In genomic region chr5:122176398-122176797, GRCm38 (mm10) we compare ENCODE assay signal across 8 mouse cellular contexts. TPM values are rescaled to one million over a fixed set of nuclear protein-coding genes. Genes with fewer than 3 reads are reported as not detected.
DNase-seq lines count a peak whose midpoint lies in the region; ATAC-seq and TF ChIP-seq lines count a peak whose summit lies in the region.

No protein-coding gene starts in this region.

- no peak overlapping the region for H3K4me2 ChIP-seq in embryonic facial prominence, embryonic 11.5 days (ENCODE audit: low read depth, low read length)
- no peak overlapping the region for H3K4me2 ChIP-seq in lung, embryonic 15.5 days

- H3K4me1 ChIP-seq in embryonic facial prominence, embryonic 11.5 days (ENCODE audit: control insufficient read depth, insufficient read depth, low read length), result no peaks in the 10 kb centered on the region
- no peaks in the 10 kb centered on the region for H3K4me1 ChIP-seq in lung, embryonic 15.5 days
- peaks cover 10% of the 10 kb centered on the region; the same call in 1 of the 2 replicates for H3K4me1 ChIP-seq in spleen, adult 2 months (ENCODE audit: control insufficient read depth, insufficient read depth, insufficient read length)

- H3K9me3 ChIP-seq in embryonic facial prominence, embryonic 11.5 days (replicated peaks; ENCODE audit: control insufficient read depth, low read length), result no peaks in the 10 kb centered on the region
- no peaks in the 10 kb centered on the region for H3K9me3 ChIP-seq in lung, embryonic 15.5 days

- no peak overlapping the region for H3K9ac ChIP-seq in embryonic facial prominence, embryonic 11.5 days (replicated peaks; ENCODE audit: low read length)
- no peak overlapping the region for H3K9ac ChIP-seq in lung, embryonic 15.5 days

- peak; percentile 75; the same call in 1 of the 2 replicates for TF ChIP-seq CTCF in spleen, adult 2 months (IDR thresholded peaks at IDR 0.05; ENCODE audit: extremely low read depth, insufficient read depth, insufficient read length, insufficient replicate concordance)

- TF ChIP-seq POLR2A in spleen, adult 2 months (IDR thresholded peaks at IDR 0.05; ENCODE audit: low read depth, low read length), result no peak

- DNase-seq in ovary, postnatal 14 days (ENCODE audit: low spot score), result peak; percentile 45
- DNase-seq in ovary, postnatal 10 days (ENCODE audit: low spot score), result no peak
- peak; percentile 55 for DNase-seq in adipocyte (ENCODE audit: low spot score)
- DNase-seq in embryonic facial prominence, embryonic 11.5 days (ENCODE audit: low spot score), result peak; percentile 71
- peak; percentile 50 to 60 for DNase-seq in spleen, adult 2 months (ENCODE audit: low read depth in 1 of 2, low spot score in 2 of 2)
- no peak for DNase-seq in urinary bladder, postnatal 25 days (ENCODE audit: low spot score)

- no peak overlapping the region for H3K27ac ChIP-seq in embryonic facial prominence, embryonic 11.5 days (replicated peaks; ENCODE audit: low read depth, low read length)
- no peak overlapping the region for H3K27ac ChIP-seq in lung, embryonic 15.5 days
- H3K27ac ChIP-seq in spleen, adult 2 months (ENCODE audit: insufficient read depth, low read length), result no peak overlapping the region

- H3K4me3 ChIP-seq in embryonic facial prominence, embryonic 11.5 days (ENCODE audit: low read depth, low read length), result no peak overlapping the region
- H3K4me3 ChIP-seq in lung, embryonic 15.5 days, result no peak overlapping the region
- no peak overlapping the region for H3K4me3 ChIP-seq in spleen, adult 2 months (ENCODE audit: extremely low read depth, insufficient read depth, insufficient read length)

- 35% methylated on average over 1 of the region's 1 CpGs for WGBS in embryonic facial prominence, embryonic 11.5 days
- 28% methylated on average over 1 of the region's 1 CpGs for WGBS in lung, embryonic 15.5 days
- 69% methylated on average over 1 of the region's 1 CpGs for WGBS in spleen, adult 2 months

- H3K36me3 ChIP-seq in embryonic facial prominence, embryonic 11.5 days (replicated peaks; ENCODE audit: control insufficient read depth, insufficient read depth, low read depth, low read length), result peaks cover 13% of the 10 kb centered on the region
- peaks cover 41% of the 10 kb centered on the region for H3K36me3 ChIP-seq in lung, embryonic 15.5 days
- peaks cover 28% of the 10 kb centered on the region for H3K36me3 ChIP-seq in spleen, adult 2 months (ENCODE audit: control insufficient read depth, insufficient read depth, low read length)

- H3K27me3 ChIP-seq in embryonic facial prominence, embryonic 11.5 days (ENCODE audit: control insufficient read depth, insufficient read depth, low read length), result no peaks in the 10 kb centered on the region
- H3K27me3 ChIP-seq in lung, embryonic 15.5 days, result no peaks in the 10 kb centered on the region
- H3K27me3 ChIP-seq in spleen, adult 2 months (ENCODE audit: control insufficient read depth, insufficient read depth, low read length), result no peaks in the 10 kb centered on the region

- no peak for ATAC-seq in embryonic facial prominence, embryonic 11.5 days (replicated peaks; ENCODE audit: insufficient number of reproducible peaks, low FRiP score, low TSS enrichment, low read depth)
- ATAC-seq in inflammation-experienced regulatory T-cells, adult 6 months, result peak; percentile 69
- 0 out of 2 replicates have a peak, but pooled peaks have one; percentile 40 for ATAC-seq in lung, embryonic 15.5 days (ENCODE audit: borderline replicate concordance, extremely low read depth, low FRiP score, low TSS enrichment)

RNA-seq across cellular contexts. Expression of gene Ppp1cc, which starts 18.3 kb away (rescaled TPM):
- polyA plus RNA-seq in embryonic facial prominence, embryonic 11.5 days (2014; fragmentation: Nextera tagmentation; extraction: Ambion mirVana), result 307 and 311 TPM in 2 replicates
- 10 to 100 TPM; 57.8 to 90.1 (median 81.4) TPM for polyA plus RNA-seq in inflammation-experienced regulatory T-cells, adult 6 months (2017; shearing (Covaris generic))
- 263 and 264 TPM in 2 replicates for polyA plus RNA-seq in lung, embryonic 15.5 days (2015; fragmentation: Nextera tagmentation; extraction: Ambion mirVana)
- polyA plus RNA-seq in spleen, adult 2 months (2012; rRNA removed), result 73.9 and 90.0 TPM in 2 replicates

RNA-seq across cellular contexts. Expression of gene Hvcn1, which starts 30.2 kb away (rescaled TPM):
- 10.6 and 10.8 TPM in 2 replicates for polyA plus RNA-seq in embryonic facial prominence, embryonic 11.5 days (2014; fragmentation: Nextera tagmentation; extraction: Ambion mirVana)
- 10 to 100 TPM; 31.9 to 54.2 (median 48.9) TPM for polyA plus RNA-seq in inflammation-experienced regulatory T-cells, adult 6 months (2017; shearing (Covaris generic))
- polyA plus RNA-seq in lung, embryonic 15.5 days (2015; fragmentation: Nextera tagmentation; extraction: Ambion mirVana), result 4.0 and 4.7 TPM in 2 replicates
- 174 and 200 TPM in 2 replicates for polyA plus RNA-seq in spleen, adult 2 months (2012; rRNA removed)

RNA-seq across cellular contexts. Expression of gene Ccdc63, which starts 35.8 kb away (rescaled TPM):
- polyA plus RNA-seq in embryonic facial prominence, embryonic 11.5 days (2014; fragmentation: Nextera tagmentation; extraction: Ambion mirVana), result not detected in 2 replicates
- under 1 TPM in 2 of 3 experiments, not detected in 1; 0.26 to 0.63 TPM for polyA plus RNA-seq in inflammation-experienced regulatory T-cells, adult 6 months (2017; shearing (Covaris generic))
- not detected in 2 replicates for polyA plus RNA-seq in lung, embryonic 15.5 days (2015; fragmentation: Nextera tagmentation; extraction: Ambion mirVana)
- polyA plus RNA-seq in spleen, adult 2 months (2012; rRNA removed), result 0.12 and 0.16 TPM in 2 replicates

Comparison
In these comparisons a context has a peak if more than half of its experiments do, and no peak if none do; other contexts are left out.
1. DNase-seq: peak in ovary, postnatal 14 days (single experiment), adipocyte (single experiment), embryonic facial prominence, embryonic 11.5 days (single experiment) and spleen, adult 2 months (2 of 2); none in ovary, postnatal 10 days (single experiment) and urinary bladder, postnatal 25 days (single experiment).